Mouse (Mus musculus): Measurements from ENCODE around the gene Khdc1b.

DNA sequence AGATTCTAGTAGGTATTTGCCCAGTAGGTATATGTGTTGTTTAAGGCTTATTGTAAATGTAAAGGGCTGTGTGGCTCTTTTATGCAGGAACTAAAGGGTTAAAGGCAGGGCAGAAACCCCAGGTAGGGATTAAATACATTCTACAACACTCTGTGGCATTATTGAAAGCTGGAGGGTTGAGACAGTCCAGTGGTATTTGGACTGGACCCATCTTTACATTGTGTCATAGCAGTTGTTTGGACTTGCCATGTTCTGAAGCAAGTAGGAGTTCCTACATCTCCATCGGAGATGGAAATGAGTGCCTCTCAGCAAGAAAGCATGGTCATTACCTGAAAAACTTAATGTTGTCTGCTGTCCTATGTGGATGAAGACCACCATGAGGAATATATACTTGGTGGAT, 42.6 kb upstream of the Khdc1b start:
- TF ChIP-seq CTCF (IDR thresholded peaks at IDR 0.05; ENCODE audit: insufficient read depth, low read length) (no peak), POLR2A (IDR thresholded peaks at IDR 0.05; ENCODE audit: borderline replicate concordance, extremely low read depth, low read depth, low read length) (no peak)
